Mouse (Mus musculus) megakaryocyte progenitor cell, adult 5-6 weeks (primary cell): ENCODE measurements at regions not wholly inside any gene's neighbourhood (a gene's known extent, or its start where the extent isn't known, plus 50 kb on each side); places are given as distances from the start of the nearest gene placed in this dataset.

Source experiments
- ATAC-seq: replicated peaks from 2 replicates; pipeline ENCODE4 v1.8.0; 2016; ENCODE audit warnings: mild to moderate bottlenecking, moderate TSS enrichment, inconsistent platforms; ENCODE audit not compliant: poor library complexity

GRCm38 (mm10) chr1:94235426-94235825 is 183.1 kb upstream of the Pdcd1 start:
- ATAC-seq, result no peak

- no peak for ATAC-seq
These were observed 168.7 kb upstream of the Pdcd1 start for GRCm38 (mm10) chr1:94221006-94221405.

- no peak for ATAC-seq
These were observed 165.1 kb upstream of the Pdcd1 start for GRCm38 (mm10) chr1:94217407-94217806.

DNA sequence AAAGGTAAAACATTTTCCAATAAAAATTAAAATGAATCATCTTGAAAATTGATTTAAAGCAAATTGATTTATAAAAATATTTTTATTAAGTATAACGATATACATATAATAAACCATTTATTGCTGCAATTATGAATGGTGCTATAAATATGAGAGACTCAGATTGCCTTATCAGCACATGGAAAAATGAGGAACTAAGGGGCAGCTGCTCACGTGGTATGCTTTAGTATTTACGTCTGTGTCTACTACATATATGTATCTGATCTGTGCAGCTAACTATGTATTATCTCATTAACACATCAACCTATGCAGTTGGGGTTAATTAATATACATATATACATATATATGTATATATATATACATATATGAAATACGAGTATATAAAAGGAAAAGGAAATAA is 156.6 kb upstream of the Pdcd1 start:
- ATAC-seq, result 0 out of 2 replicates have a peak, but pooled peaks have one; percentile 20

- ATAC-seq, result no peak
These were observed 155.5 kb upstream of the Pdcd1 start for GRCm38 (mm10) chr1:94207859-94208258.

DNA sequence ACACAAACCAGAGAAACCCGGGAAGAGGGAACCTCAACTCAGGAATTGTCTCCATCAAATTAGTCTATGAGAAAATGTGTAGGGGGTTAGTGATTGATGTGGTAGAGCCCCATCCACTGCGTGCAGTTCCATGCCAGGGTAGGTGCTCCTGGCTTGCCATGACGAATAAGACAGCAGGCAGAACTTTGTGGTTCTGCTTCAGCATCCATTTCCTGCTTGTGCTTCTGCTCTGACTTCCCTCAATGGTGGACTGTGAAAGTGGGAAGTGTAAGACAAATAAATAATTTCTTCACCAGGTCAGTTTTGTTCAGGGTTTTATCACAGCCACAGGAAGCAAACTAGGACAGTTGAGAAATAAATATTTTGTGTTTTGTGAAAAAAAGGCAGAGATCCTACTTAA is 150.9 kb upstream of the Pdcd1 start:
- ATAC-seq, result peak; percentile 65

- no peak for ATAC-seq
These were observed 131.5 kb upstream of the Pdcd1 start for GRCm38 (mm10) chr1:94183876-94184275.

- no peak for ATAC-seq
These were observed 97.6 kb upstream of the Pdcd1 start for GRCm38 (mm10) chr1:94149958-94150357.

- peak; percentile 66 for ATAC-seq
These were observed 94.7 kb upstream of the Pdcd1 start for GRCm38 (mm10) chr1:94147015-94147414.

GRCm38 (mm10) chr1:94140518-94140917 is 88.2 kb upstream of the Pdcd1 start:
- ATAC-seq, result no peak

- peak; percentile 50; the same call in 1 of the 2 replicates for ATAC-seq
These were observed 87.2 kb upstream of the Pdcd1 start for GRCm38 (mm10) chr1:94139445-94140062.

DNA sequence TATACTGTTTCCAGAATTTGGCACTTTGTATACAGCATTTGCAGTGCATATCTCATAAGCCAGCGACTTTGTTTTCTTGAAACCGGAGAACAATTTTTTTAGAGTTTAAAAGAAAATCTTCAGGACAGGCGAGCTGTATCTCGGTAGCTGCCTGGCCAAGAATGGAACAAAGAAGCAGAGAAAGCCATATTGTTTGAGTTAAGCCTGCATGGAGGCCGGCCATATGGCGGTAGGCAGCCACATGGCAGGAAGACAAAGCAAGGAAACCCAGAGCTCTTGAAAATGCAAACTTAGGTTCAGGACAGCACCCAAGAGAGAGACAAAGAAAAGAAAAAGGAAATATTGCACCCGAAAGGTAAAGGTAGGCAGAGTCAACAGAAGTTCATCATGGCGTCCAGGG is 84.4 kb upstream of the Pdcd1 start:
- ATAC-seq, result no peak
